ENCODE assay signal across 11 mouse cellular contexts in the genomic region with DNA sequence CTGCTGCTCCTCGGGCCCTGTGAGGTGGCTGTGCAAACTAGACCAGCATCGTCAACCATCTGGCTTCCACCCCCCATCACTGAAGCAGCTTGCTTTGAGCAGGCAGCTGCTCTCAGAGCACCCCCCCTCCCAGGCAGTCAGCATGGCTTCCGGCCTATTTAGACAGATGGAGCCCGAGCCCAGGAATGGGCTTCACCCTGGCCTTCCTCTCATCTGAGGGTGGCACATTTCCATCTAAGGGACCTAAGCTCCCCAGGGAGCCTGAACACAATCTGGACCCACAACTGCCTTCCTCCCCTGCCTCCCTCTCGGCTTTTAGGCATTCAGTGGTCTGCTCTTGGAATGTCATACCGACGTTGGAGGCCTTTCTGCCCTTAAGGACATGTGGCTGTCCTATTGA. TPM values are rescaled to one million over a fixed set of nuclear protein-coding genes. Genes with fewer than 3 reads are reported as not detected.
DNase-seq lines count a peak whose midpoint lies in the region; ATAC-seq and TF ChIP-seq lines count a peak whose summit lies in the region.
"Had no signal": no experiment of that assay in that cellular context is flagged by ENCODE, and none has a peak within 500 bp of the region (broad histone marks: within the 10 kb centered on the region; RNA-seq: fewer than 3 reads in every experiment).

No protein-coding gene starts in this region.

- ATAC-seq in midbrain, postnatal 0 days (ENCODE audit: low FRiP score) = peak; percentile 17; the same call in 1 of the 2 replicates
- ATAC-seq in midbrain, embryonic 13.5 days = no peak
- peak; percentile 72 for ATAC-seq in forebrain, postnatal 0 days

- peaks cover 10% of the 10 kb centered on the region; the same call in 1 of the 2 replicates for H3K4me1 ChIP-seq in midbrain, postnatal 0 days (ENCODE audit: insufficient read depth, low read length)
- H3K4me1 ChIP-seq in midbrain, embryonic 13.5 days (replicated peaks) = peaks cover 28% of the 10 kb centered on the region
- H3K4me1 ChIP-seq in forebrain, postnatal 0 days (ENCODE audit: insufficient read depth) = peaks cover 16% of the 10 kb centered on the region
- H3K4me1 ChIP-seq: embryonic facial prominence, embryonic 12.5 days; limb, embryonic 10.5 days had no signal

- no peak overlapping the region for H3K4me3 ChIP-seq in midbrain, postnatal 0 days (ENCODE audit: low read depth, low read length)
- no peak overlapping the region for H3K4me3 ChIP-seq in midbrain, embryonic 13.5 days (replicated peaks)
- H3K4me3 ChIP-seq in forebrain, postnatal 0 days (ENCODE audit: low read depth, low read length) = no peak overlapping the region
- H3K4me3 ChIP-seq in left cerebral cortex, adult 2 months = no peak overlapping the region
- H3K4me3 ChIP-seq: embryonic facial prominence, embryonic 12.5 days; limb, embryonic 10.5 days had no signal

- H3K27ac ChIP-seq in midbrain, postnatal 0 days (ENCODE audit: low read depth, low read length) = peak overlapping the region; percentile 14; the same call in 1 of the 2 replicates
- no peak overlapping the region for H3K27ac ChIP-seq in midbrain, embryonic 13.5 days
- H3K27ac ChIP-seq in forebrain, postnatal 0 days (ENCODE audit: low read depth, low read length) = peak overlapping the region; percentile 54; the same call in 1 of the 2 replicates
- peak overlapping the region; percentile 86 for H3K27ac ChIP-seq in left cerebral cortex, adult 2 months
- H3K27ac ChIP-seq: embryonic facial prominence, embryonic 12.5 days; limb, embryonic 10.5 days had no signal

- peak; percentile 74 for DNase-seq in midbrain, postnatal 0 days (ENCODE audit: low spot score)
- peak; percentile 72 for DNase-seq in forebrain, postnatal 0 days
- peak; percentile 37 to 54 for DNase-seq in left cerebral cortex, adult 2 months (ENCODE audit: extremely low spot score in 1 of 2, low spot score in 2 of 2)
- peak; percentile 48 for DNase-seq in right cerebral cortex, postnatal 4 days
- DNase-seq in adrenal gland, postnatal 36 days = no peak
- DNase-seq in kidney, postnatal 25 days = no peak
- no peak for DNase-seq in adrenal gland, adult 2 months

- no peaks in the 10 kb centered on the region for H3K27me3 ChIP-seq in midbrain, postnatal 0 days (ENCODE audit: insufficient read depth, low read length)
- no peaks in the 10 kb centered on the region; the same call in 1 of the 2 replicates for H3K27me3 ChIP-seq in midbrain, embryonic 13.5 days
- H3K27me3 ChIP-seq in forebrain, postnatal 0 days (ENCODE audit: insufficient read depth, low read length) = no peaks in the 10 kb centered on the region
- H3K27me3 ChIP-seq: embryonic facial prominence, embryonic 12.5 days had no signal

- H3K36me3 ChIP-seq in midbrain, postnatal 0 days (ENCODE audit: insufficient read depth, low read length) = no peaks in the 10 kb centered on the region
- H3K36me3 ChIP-seq in midbrain, embryonic 13.5 days = no peaks in the 10 kb centered on the region
- H3K36me3 ChIP-seq in forebrain, postnatal 0 days (ENCODE audit: insufficient read depth) = no peaks in the 10 kb centered on the region
- H3K36me3 ChIP-seq: embryonic facial prominence, embryonic 12.5 days; limb, embryonic 10.5 days had no signal

- H3K9ac ChIP-seq in midbrain, postnatal 0 days (replicated peaks; ENCODE audit: low read length, poor library complexity, severe bottlenecking) = no peak overlapping the region; the same call in 1 of the 2 replicates
- no peak overlapping the region for H3K9ac ChIP-seq in midbrain, embryonic 13.5 days (replicated peaks)
- no peak overlapping the region for H3K9ac ChIP-seq in forebrain, postnatal 0 days
- H3K9ac ChIP-seq: embryonic facial prominence, embryonic 12.5 days had no signal

- no peak for TF ChIP-seq CTCF in midbrain, postnatal 0 days (IDR thresholded peaks at IDR 0.05)
- TF ChIP-seq CTCF in forebrain, postnatal 0 days (IDR thresholded peaks at IDR 0.05; ENCODE audit: low read depth) = no peak
- TF ChIP-seq CTCF in left cerebral cortex, adult 2 months (IDR thresholded peaks at IDR 0.05) = no peak

- H3K9me3 ChIP-seq in midbrain, postnatal 0 days (ENCODE audit: low read length) = no peaks in the 10 kb centered on the region
- H3K9me3 ChIP-seq in midbrain, embryonic 13.5 days = no peaks in the 10 kb centered on the region
- H3K9me3 ChIP-seq in forebrain, postnatal 0 days (ENCODE audit: low read length) = no peaks in the 10 kb centered on the region
- H3K9me3 ChIP-seq: embryonic facial prominence, embryonic 12.5 days; limb, embryonic 10.5 days had no signal

- intact Hi-C loops in left cerebral cortex, adult 2 months (cut with DNase I) = loop anchor here (2.0 kb wide), 1 partner anchor 16 kb away; no protein-coding TSS in a partner anchor

- 59% methylated on average over 7 of the region's 7 CpGs for WGBS in midbrain, postnatal 0 days
- WGBS in midbrain, embryonic 13.5 days = 62% methylated on average over 7 of the region's 7 CpGs
- WGBS in forebrain, postnatal 0 days = 40% methylated on average over 7 of the region's 7 CpGs

- no peak overlapping the region for H3K4me2 ChIP-seq in midbrain, postnatal 0 days (ENCODE audit: low read depth, low read length, poor library complexity, severe bottlenecking)
- no peak overlapping the region for H3K4me2 ChIP-seq in midbrain, embryonic 13.5 days (replicated peaks)
- H3K4me2 ChIP-seq in forebrain, postnatal 0 days (ENCODE audit: low read depth) = no peak overlapping the region
- H3K4me2 ChIP-seq: embryonic facial prominence, embryonic 12.5 days had no signal

RNA-seq across cellular contexts. Expression of a gene that starts 22.1 kb away (rescaled TPM):
- 25.4 and 30.1 TPM in 2 replicates for total RNA-seq in midbrain, postnatal 0 days (2014; rRNA removed)
- polyA plus RNA-seq in midbrain, postnatal 0 days (2015; fragmentation: Nextera tagmentation; extraction: Ambion mirVana) = 10.2 and 10.7 TPM in 2 replicates
- 3.7 and 4.3 TPM in 2 replicates for polyA plus RNA-seq in midbrain, embryonic 13.5 days (2015; fragmentation: Nextera tagmentation; extraction: Ambion mirVana)
- total RNA-seq in forebrain, postnatal 0 days (2014; rRNA removed) = 20.1 and 21.8 TPM in 2 replicates
- 6.6 and 8.5 TPM in 2 replicates for polyA plus RNA-seq in forebrain, postnatal 0 days (2015; fragmentation: Nextera tagmentation; extraction: Ambion mirVana)
- total RNA-seq in left cerebral cortex, adult 2 months (2021) = 10 to 100 TPM; 41.7 to 43.8 TPM
- total RNA-seq in adrenal gland, postnatal 36 days (2021) = 1 to 10 TPM; 1.0 to 1.3 TPM
- 1 to 10 TPM; 1.3 to 2.4 TPM for total RNA-seq in adrenal gland, adult 2 months (2021)
- 1.0 and 1.8 TPM in 2 replicates for polyA plus RNA-seq in adrenal gland, adult 2 months (2012; rRNA removed)
- polyA plus RNA-seq: limb, embryonic 10.5 days had no signal

RNA-seq across cellular contexts. Expression of a gene that starts 53.0 kb away (rescaled TPM):
- 19.4 and 21.9 TPM in 2 replicates for total RNA-seq in midbrain, postnatal 0 days (2014; rRNA removed)
- 30.9 and 32.2 TPM in 2 replicates for polyA plus RNA-seq in midbrain, postnatal 0 days (2015; fragmentation: Nextera tagmentation; extraction: Ambion mirVana)
- 6.0 and 7.1 TPM in 2 replicates for polyA plus RNA-seq in midbrain, embryonic 13.5 days (2015; fragmentation: Nextera tagmentation; extraction: Ambion mirVana)
- total RNA-seq in forebrain, postnatal 0 days (2014; rRNA removed) = 10.7 and 12.5 TPM in 2 replicates
- polyA plus RNA-seq in forebrain, postnatal 0 days (2015; fragmentation: Nextera tagmentation; extraction: Ambion mirVana) = 12.3 and 21.7 TPM in 2 replicates
- total RNA-seq in left cerebral cortex, adult 2 months (2021) = 10 to 100 TPM; 59.1 to 61.3 TPM
- total RNA-seq in adrenal gland, postnatal 36 days (2021) = under 1 TPM; 0.49 to 0.60 TPM
- total RNA-seq in adrenal gland, adult 2 months (2021) = 1 to 10 TPM; 1.2 to 1.4 TPM
- polyA plus RNA-seq in adrenal gland, adult 2 months (2012; rRNA removed) = 3.1 and 5.2 TPM in 2 replicates
- polyA plus RNA-seq: gonadal fat pad, adult 2 months had no signal

RNA-seq across cellular contexts. Expression of a gene that starts 59.1 kb away (rescaled TPM):
- total RNA-seq in midbrain, postnatal 0 days (2014; rRNA removed) = 15.7 and 17.4 TPM in 2 replicates
- polyA plus RNA-seq in midbrain, postnatal 0 days (2015; fragmentation: Nextera tagmentation; extraction: Ambion mirVana) = 16.7 and 17.3 TPM in 2 replicates
- 1.3 and 1.6 TPM in 2 replicates for polyA plus RNA-seq in midbrain, embryonic 13.5 days (2015; fragmentation: Nextera tagmentation; extraction: Ambion mirVana)
- total RNA-seq in forebrain, postnatal 0 days (2014; rRNA removed) = 9.2 and 9.9 TPM in 2 replicates
- 7.1 and 12.2 TPM in 2 replicates for polyA plus RNA-seq in forebrain, postnatal 0 days (2015; fragmentation: Nextera tagmentation; extraction: Ambion mirVana)
- total RNA-seq in left cerebral cortex, adult 2 months (2021) = 1 to 10 TPM; 9.1 to 9.4 TPM
- 1 to 10 TPM; 1.1 to 1.2 TPM for total RNA-seq in adrenal gland, postnatal 36 days (2021)
- 1 to 10 TPM; 1.9 to 2.3 TPM for total RNA-seq in adrenal gland, adult 2 months (2021)
- polyA plus RNA-seq in adrenal gland, adult 2 months (2012; rRNA removed) = 4.0 and 7.9 TPM in 2 replicates

Comparison
In these comparisons a context has a peak if more than half of its experiments do, and no peak if none do; other contexts are left out.
1. DNase-seq: peak in midbrain, postnatal 0 days (single experiment), forebrain, postnatal 0 days (single experiment), left cerebral cortex, adult 2 months (2 of 2) and right cerebral cortex, postnatal 4 days (single experiment); none in adrenal gland, postnatal 36 days (0 of 2), kidney, postnatal 25 days (0 of 2) and adrenal gland, adult 2 months (single experiment).